Mouse (Mus musculus) layer of hippocampus, postnatal 14 days (tissue): ENCODE measurements at regions not wholly inside any gene's neighbourhood (a gene's known extent, or its start where the extent isn't known, plus 50 kb on each side); places are given as distances from the start of the nearest gene placed in this dataset.
A peak's percentile ranks its signal among the peaks of the same experiment; 100 is the strongest.

Experiments used
- DNase-seq, 2 experiments: peaks; one replicate each; pipeline ENCODE4 v3.0.0; 2021 to 2022; ENCODE audit warnings: low spot score in 2 of 2, mixed read lengths in 1 of 2

DNA sequence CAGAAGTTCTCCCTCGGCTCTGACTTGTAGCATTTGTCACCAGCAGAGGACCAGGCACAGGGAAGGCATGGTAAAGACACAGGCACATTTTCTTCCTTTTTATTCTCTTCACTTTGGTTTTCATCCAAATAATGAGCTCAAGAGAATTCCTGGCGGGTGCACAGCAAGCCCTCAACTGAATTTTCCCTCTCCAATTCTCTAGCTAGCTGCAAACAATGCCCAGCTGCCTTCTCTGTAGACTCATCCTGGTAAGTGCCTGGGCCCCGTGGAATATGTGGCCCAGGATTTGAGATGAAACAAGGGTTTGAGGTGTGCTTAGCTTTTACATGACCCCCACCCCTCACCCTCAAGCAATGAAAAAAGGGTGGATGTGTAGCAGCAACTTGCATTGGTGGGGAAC is 90.4 kb downstream of the Otol1 start:
- DNase-seq, result peak in 1 of 2 experiments; percentile 26

DNA sequence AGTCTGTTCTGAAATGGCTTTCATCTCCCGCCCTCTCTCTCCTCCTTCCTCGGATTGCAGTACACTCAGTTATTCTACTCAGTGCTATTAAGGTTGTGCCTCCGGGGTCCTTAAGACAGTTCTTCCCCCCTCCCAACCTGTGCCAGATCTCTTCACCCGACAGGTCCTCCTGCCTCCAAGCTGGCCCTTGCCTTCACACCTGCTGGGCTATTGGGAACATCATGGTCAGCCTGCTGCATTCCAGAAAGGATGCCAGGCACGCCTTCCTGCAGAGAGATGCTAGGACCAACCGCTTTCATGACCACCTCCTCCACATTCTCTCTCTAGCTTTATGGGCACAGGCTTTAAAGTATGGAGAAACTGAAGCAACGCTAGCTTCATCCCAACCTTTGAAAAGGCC is 94.7 kb downstream of the Otol1 start:
- DNase-seq, result no peak

DNA sequence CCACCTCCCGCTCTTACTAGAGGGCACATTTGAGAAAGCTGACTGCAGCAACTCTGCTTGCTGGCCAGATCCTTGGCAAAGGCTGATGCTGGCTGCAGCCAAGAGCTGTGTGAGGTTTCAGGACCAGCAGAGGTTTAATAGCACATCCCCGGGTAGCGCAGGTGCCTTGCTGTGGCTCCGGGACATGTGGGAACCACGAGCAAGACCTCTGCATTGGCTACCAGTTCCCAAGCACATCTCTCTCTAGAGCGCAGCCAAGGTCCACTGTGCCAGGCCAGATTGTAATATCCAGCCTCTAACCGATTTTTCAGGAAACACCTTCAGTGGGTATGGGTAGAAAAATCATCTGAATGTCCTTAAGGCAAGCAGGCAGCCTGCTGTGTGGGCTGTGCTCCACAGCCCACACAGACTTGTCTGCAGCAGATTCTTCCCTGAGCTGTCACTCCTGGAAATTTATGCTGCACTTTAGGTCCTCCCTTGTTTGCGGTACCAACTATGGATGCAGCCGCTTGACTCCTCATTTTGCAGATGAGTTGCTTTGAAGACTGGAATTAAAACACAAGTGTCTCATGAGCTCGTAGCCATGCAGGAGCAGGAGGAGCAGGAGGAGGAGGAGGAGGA is 95.3 kb downstream of the Otol1 start:
- peak; percentile 29 to 34 for DNase-seq

DNA sequence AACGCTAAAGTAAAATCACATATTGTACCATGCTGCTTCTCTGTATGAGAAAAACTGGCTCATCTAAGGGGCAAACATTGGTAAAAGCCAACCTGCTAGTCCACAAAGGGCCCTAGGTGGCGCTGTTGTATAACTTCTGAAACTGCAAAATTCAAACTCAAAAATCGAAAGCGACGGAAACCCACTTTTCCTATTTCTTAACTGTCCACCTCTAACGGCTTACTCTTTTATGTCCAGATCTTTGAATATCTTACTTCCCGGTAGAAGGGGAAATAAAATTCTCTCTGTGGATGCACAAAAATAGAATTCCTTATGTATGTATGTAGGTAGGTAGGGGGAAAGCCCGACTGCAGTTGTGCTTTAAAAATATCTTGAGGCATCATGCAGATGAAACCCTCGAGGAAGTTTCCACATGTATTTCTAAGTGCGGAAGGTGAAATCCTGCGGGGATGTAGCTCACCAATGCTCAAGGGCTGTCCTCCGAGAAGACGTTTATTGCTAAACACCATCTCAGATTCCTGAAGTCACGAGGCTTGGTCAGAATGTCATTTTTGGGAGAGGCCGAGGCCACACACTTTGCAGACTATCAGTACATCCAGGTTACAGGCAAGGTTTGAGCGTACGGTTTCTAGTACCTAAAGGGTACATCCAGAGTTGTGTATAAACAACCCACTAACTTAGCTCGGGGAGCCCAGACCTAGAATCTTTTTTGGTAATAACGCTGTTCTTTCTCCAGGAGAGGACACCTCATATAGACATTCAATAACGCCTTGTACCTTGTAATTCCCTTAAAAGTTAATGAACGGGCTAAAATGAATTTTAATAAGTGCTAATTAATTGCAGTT is 96.8 kb downstream of the Otol1 start:
- peak; percentile 86 to 94 for DNase-seq

DNA sequence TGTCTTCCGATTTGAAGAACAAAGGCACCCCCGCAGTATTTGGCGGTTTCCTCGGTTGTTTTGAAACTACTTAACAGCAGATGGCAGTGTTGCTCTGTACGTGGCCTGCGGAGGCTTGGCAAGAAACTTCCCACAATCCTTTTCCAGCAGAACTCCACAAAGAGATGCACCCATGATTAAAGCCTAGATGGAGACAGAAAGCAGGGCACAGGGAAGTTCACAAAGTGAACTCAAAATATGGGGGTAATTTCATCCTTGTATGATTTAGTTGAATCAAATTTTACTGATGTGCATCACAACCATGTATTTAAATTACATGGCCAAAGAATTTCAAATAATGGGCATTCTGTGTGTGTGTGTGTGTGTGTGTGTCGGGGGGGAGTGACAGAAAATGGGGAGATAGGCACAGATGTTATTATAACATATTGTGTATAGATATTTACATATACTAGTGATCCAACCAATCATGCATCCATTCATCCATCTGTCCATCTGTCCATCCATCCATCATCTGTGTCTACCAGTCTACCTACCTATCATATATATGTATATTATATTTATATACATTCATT is 97.5 kb downstream of the Otol1 start:
- peak; percentile 83 to 92 for DNase-seq

DNA sequence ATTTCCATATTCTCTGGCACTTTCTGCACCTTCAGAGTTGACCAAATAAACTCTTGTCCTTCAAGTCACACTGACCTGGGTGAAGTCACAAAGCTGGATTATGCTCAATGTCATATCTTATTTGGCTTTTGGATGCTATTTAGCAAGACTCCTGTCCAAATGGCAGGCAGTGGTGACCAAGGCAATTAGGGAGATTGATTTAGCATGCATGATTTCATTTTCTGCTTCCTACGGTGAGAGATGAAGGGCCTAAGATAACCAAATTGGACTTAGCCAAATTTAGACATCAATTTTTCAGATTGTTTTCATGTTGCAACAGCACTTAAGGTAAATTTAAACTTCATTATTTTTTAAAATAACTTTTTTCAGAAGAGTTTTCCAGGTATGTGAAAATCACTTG is 98.1 kb downstream of the Otol1 start:
- DNase-seq, result no peak

DNA sequence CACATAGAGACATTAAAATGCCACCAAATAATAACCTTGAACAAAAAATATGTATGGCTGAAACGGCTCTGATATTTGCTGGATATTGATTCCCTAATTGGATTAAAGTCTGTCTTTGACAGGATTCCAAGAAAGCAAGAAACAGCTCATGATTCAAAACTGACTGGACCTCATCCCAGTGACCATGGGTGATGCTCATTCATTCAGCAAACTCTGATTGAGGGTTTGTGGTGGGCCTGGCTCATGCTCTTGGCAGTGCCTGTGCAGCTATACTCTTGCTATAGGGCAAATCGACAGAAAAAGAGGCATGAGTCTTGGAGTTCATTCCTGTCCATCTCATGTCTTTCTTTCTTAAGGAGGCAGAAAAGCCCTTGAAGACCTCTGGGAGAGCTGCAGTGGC is 98.7 kb downstream of the Otol1 start:
- peak in 1 of 2 experiments; percentile 39 for DNase-seq

DNA sequence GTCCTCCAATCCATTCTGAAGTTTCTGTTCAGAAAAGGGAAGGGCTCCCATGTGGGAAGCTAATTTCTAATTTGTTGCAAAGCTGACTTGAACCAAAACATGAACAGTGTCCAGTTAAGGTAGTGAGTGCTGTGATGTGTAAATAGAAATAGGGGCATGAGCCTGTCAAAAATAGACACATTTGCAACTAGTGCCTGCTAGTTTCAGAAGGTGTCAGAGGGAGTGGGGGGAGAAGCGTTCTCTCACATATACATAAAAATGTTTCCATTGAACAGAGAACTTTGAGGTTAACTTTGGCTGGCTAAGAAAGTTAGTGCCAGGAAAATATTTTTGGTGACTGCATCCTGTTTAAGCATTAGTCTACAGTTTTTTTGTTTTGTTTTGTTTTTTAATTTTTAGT is 118.8 kb downstream of the Otol1 start:
- DNase-seq, result no peak

DNA sequence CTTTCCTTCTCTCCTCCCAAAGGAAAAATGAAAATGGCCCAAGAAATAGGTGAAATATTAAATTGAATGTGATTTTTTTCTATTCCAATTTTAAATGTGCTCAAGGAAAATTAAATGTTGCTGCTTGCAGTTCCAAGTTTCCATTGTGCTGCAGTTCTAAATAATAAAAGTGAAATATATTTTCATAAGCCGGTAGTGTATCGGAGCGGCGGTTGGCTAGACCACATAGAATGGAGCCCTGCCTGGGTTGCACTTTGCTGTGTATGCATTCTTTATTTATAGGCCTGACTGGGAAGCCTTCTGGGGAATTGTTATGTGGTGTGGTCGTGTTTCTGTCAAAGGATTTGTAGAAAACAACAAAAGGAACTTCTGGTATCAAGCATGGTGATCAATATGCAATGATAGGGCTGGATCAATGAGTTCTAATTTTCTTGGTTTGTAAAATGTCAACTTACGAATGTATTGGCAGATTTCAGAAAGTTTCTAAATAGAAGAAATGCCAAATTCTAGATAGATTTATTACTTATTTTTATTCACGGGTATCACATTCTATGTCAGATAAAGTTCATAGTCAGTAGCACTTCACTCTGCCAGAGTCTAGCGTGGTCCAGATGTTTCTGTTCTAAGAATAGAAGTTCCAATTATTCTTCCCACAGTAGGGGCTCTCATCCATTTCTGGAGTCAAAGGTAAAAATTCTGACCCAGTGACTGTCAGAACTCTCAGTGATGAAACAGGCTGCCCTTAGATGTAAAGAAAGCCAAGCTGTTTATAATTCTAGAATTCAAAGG is 123.0 kb downstream of the Otol1 start:
- no peak for DNase-seq

DNA sequence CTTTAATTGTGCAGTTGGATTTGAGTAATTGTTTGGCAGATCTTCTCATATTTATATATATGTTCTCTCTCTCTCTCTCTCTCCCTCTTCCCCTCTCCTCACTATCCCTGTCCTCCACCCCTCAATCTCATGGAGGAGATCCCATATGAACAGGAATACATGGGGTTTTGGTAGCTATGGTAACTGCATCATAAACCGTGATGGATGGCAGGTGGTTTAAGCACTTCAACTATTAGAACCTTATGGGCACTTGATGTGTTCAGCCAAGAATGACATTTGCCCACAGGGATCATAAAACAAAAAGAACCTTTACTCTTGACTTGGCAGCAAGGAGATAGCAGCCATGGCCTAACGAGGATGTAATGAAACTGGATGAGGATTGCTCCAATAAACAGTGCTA is 127.5 kb downstream of the Otol1 start:
- DNase-seq, result no peak

DNA sequence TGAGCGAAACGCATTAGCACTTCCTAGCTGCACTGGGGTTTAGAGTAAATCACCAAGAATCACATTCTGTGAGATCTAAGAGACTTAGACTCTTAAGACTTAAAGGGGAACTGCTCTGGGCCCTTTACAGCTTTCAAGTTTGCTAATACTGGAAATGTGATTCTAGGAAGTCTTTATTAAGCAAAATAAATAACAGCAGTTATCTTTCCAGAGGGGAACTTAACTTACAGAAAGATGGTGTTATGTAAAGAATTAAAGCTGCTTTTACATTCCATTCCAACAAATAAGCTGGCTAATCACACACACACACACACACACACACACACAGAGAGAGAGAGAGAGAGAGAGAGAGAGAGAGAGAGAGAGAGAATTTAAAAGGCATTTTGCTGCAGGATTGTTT is 131.1 kb downstream of the Otol1 start:
- DNase-seq, result no peak

DNA sequence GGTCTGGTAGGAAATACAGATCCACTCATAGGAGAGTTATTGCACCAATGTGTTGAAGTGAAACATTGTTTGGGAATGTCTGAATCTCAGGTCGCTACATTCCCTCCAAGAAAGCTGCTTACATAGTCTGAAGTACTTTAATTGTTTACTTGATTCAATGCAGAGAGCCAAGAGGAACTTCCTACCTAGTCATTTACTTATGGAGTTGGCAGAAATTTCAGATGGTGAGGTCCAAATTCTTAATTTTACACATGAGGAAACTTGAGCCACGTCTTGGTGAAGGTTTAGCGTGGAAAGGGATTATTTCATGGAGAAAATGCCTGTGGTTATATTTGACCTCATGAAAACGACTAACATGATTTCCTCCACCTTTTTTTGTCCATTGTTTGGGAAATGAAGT is 131.5 kb downstream of the Otol1 start:
- DNase-seq, result no peak

DNA sequence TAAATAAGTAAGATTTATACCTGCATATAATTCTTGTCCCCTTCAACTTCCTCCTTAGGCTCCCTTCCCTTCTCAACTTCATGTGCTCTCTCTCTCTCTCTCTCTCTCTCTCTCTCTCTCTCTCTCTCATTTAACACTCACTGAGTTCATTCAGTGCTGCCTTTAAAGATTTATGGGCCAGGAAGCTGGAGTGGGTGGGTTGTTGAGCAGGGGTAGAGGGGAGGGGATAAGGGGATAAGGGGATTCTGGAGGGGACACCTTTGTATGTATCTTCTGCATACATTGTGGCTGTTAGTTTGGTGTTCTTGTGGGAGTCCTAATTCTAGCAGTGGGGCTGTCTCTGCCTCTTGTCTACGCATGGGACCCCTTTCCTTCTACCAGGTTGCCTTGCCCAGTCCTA is 138.3 kb downstream of the Otol1 start:
- DNase-seq, result no peak

DNA sequence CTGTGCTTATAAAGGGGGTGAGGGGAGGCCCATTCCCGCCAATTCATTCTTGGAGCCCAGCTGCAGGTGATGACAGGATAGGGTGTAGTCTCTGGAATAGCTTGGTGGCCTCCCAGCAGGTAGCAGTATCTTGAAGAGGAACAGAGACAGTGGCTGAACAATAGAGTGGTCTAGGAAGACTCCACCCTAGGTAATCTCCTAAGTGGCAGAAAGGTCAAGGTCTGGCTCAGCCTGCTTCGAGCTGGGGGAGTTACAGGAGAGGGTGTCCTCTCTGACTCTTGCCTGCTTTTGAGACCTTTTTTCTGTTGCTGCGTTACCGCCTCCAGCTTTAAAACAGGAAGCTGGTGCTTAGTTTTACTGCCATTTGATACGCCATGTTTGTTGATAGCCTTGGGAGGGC is 143.7 kb downstream of the Otol1 start:
- DNase-seq, result no peak

DNA sequence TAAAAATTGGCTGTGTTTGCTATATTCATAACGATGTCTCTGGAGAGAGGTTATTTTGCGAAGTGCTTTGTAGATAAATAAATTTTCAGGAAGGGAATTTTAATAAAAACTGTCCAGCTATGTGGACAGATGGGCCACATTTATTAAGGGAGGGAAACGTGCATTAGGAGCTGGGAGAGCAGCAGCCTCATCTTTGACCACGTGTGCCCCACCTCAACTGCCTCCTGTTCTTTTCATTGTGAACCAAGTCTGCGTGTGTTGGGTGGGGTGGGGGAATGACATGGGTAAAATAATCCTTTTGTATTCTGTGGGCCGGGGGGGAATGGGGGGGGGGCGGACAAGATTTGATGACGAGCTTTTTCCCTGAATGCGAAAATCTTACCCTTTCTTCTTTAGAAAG is 152.6 kb downstream of the Otol1 start:
- no peak for DNase-seq

DNA sequence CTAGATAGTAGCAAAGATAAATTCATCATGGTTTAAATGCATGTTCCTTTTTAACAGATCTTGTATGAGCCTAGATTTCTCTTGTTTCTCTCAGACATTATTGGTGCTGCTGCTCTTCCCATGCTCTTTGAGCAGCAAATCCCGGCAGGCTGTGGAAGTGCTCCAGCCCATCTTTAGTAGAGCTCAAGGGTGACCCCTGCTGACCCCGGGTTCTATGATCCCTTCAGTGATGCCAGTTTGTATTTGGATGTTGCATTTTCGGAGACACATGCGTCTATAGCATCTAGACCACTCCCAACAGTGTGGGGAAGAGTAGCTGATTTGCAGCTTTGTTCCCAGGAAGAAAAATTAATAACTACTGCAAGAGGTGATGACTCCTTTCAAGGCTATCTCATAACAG is 164.3 kb downstream of the Otol1 start:
- DNase-seq, result no peak

DNA sequence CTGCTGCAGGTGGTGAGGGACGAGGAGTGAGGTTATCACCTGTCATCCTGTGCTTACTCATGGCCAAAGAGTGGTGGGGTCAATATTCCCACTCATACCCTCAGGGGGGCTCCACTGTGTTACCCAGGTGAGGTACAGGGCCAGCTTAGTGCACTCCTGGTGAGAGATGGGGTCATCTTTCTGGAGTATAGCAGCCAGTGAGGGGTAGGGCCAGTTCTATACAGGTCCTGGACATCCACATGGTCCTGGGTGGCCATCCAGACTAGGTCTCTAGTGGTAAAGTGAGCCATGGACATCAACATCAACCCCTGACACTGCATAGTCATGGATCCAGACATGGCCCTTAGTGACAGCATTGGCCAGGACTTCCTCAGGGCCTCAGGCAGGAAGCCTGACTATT is 169.0 kb downstream of the Otol1 start:
- no peak for DNase-seq

DNA sequence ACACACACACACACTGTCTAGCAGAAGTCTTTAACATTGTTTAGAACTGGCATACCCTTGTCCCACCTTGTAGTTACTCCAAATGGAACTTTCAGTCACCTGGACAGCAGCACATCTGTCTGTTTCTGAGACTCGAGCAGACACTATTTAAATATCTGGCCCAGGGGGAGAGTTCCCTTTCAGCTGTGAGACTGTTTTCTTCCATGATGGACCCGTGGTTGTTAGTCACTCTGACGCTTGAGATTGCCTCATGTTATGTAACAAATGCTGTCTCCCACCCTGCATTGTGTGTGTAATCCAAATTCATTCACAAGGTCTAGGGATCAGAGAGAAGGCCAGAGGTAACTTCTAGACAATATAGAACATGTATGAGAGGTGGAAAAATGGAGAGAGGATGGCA is 174.2 kb downstream of the Otol1 start:
- no peak for DNase-seq

DNA sequence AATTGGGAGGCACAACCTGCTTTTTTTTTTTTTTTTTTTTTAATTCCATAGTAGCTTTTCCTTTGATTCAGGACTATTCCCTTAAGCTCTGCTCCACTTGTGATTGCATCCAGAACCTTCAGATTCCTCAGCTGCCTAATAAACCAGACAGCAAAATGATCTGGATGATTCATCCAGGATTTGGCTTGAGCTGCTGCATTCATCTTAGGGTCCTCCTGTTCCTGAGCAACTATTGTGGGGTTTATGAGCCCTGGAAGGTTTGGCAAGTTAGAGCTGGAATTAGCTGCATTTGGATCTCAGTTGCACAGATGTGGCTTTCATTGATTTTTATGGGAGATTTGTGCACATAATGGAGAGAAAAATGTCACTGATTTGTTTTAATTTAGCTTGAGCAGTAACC is 183.3 kb downstream of the Otol1 start:
- DNase-seq, result no peak

DNA sequence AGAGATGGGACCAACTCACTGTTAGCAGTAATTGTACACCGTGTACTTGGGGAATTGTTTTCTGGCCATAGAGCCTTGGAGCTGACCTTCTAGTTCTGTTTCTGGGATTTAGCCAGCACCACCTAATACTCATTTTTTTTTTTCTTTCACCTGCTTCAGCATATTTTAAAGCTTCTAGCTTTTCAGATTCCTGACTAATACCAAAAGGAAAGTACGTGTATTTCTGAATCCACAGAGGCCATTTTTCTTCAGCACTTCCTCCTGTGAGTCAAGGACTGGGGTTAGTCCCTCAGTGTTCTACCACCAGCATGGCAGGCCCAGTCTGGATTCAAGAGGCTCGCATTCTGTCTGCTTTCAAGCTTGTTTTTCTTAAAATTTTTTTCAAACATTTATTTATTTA is 189.3 kb downstream of the Otol1 start:
- no peak for DNase-seq

DNA sequence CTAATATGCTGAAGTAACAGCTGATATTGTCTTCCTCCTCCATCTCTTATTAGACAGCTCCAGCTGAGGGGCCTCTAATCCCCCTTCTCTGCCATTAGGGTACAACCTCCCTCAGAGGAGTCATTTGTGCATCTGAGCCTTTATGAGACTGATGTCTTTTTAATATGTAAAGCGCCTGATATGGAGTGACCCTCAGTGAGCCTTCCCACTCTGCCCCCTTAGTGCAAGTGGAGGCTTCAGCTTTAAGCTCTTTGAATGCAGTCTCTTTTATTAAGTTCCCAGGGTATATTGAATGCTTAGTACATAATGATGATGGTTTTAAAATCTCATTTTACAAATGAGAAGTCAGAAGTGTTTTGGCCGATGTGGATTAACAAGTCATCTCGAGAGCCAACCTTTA is 191.5 kb downstream of the Otol1 start:
- DNase-seq, result no peak
